Mouse (Mus musculus): Measurements from ENCODE around the gene Tmem201.

Gene Tmem201

GRCm38 (mm10) chr4:149711955-149712354 lies 25.9 kb downstream of the Tmem201 start:
- no peak for DNase-seq

DNA sequence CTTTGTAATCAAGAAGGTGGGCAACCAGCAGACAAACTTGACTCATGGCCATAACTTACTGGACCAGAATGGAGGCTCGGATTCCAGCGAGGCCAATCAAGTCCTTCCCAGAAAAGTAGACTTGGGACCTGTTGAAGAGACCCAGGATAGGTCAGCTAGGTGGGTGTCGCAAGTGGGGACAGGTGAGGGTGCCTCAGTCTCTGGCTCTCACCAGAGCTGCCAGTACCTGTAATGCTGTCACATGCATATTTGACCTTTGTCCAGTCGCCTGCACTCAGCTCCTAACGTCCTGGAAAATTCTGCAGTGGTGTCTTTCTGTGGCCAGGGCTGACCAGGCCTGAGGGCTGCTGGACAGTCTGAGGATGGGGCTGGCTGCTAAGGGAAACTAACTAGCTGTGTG lies 26.4 kb downstream of the Tmem201 start:
- no peak for DNase-seq

DNA sequence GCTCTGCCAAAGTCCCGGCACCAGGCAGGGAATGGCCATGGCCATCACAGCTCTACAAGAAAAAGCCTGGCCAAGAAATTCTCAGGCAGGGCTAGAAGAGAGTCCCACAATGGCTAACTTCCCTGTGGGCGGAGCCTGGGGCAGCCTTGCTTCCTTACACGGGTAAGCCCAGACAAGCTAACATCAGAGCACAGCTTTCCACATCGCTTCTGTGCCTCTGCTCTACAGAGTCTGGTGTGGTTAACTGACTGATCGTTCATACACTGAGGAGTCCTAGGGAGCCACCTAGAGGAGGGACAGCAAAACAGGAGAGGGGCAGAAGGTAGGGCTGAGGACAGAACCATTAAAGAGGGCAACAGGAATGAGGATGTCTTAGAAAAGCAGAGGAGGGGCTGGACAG lies 27.3 kb downstream of the Tmem201 start:
- DNase-seq, result peak; percentile 62

GRCm38 (mm10) chr4:149705941-149706340 lies 31.9 kb downstream of the Tmem201 start:
- no peak for DNase-seq

DNA sequence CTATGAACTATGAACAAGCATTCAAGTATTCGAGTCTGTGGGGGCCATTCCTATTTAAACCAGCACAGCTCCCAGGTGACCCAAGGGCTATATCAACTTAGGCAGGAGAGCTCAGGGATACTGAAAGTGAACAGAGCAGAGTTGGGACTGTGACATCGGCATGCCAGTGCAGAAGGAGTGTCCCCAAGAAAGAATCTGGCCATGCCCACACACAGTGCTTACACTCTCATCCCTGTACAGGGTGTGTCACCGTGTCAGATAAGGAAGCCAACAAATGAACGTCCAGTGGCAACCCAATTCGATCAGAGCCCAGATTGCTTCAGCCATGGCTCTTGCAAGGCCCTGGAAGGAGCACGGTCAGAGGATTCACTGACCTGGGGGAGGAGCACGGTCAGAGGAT lies 32.5 kb downstream of the Tmem201 start:
- DNase-seq, result no peak

GRCm38 (mm10) chr4:149702210-149702979 lies 35.4 kb downstream of the Tmem201 start, which contains the start of gene Pik3cd:
Pik3cd (minus strand) TSS chr4:149702571.
- no peak for DNase-seq

GRCm38 (mm10) chr4:149701426-149702209 lies 36.2 kb downstream of the Tmem201 start:
- no peak for DNase-seq

- DNase-seq, result no peak
Observed at GRCm38 (mm10) chr4:149699953-149700352, 37.9 kb downstream of the Tmem201 start.

- DNase-seq, result peak; percentile 27
Observed at GRCm38 (mm10) chr4:149698197-149698821, 39.5 kb downstream of the Tmem201 start.

DNA sequence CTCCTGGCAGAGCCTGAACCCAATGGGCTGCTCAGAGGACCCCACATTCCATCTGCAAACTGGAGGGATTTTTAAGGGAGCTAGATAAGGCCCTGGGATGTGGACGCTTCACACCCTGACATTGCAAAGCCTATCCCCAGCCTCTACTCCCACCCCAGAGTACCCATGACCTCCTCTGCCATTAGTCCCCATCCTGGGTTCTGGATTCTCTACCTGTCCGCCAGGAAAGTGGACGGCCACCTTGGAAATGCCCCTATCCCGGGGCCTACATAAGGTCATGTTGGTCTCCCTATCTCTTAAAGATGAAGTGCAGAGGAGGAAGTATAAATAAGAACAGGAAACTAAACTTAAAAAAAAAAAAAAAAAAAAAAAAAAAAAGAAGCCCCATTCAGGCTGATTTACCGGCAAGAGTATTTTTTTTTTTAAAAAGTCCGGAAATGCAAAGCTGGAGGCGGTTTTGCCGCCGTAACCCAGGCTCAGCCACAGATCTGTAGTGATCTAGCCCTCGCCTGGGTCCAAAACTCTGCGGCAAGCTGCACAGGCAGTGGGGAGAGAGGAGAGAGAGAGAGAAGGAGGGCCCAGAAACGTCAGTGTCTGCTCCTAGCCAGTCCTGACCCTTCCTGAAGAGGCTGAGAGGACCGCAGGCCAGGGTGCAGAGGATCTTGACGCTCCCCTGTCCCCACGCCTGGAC lies 40.2 kb downstream of the Tmem201 start:
- DNase-seq, result no peak

GRCm38 (mm10) chr4:149696189-149696971 lies 41.5 kb downstream of the Tmem201 start:
- no peak for DNase-seq

GRCm38 (mm10) chr4:149691368-149691767 lies 46.5 kb downstream of the Tmem201 start:
- no peak for DNase-seq

- no peak for DNase-seq
Observed at GRCm38 (mm10) chr4:149690828-149691280, 47.0 kb downstream of the Tmem201 start.

DNA sequence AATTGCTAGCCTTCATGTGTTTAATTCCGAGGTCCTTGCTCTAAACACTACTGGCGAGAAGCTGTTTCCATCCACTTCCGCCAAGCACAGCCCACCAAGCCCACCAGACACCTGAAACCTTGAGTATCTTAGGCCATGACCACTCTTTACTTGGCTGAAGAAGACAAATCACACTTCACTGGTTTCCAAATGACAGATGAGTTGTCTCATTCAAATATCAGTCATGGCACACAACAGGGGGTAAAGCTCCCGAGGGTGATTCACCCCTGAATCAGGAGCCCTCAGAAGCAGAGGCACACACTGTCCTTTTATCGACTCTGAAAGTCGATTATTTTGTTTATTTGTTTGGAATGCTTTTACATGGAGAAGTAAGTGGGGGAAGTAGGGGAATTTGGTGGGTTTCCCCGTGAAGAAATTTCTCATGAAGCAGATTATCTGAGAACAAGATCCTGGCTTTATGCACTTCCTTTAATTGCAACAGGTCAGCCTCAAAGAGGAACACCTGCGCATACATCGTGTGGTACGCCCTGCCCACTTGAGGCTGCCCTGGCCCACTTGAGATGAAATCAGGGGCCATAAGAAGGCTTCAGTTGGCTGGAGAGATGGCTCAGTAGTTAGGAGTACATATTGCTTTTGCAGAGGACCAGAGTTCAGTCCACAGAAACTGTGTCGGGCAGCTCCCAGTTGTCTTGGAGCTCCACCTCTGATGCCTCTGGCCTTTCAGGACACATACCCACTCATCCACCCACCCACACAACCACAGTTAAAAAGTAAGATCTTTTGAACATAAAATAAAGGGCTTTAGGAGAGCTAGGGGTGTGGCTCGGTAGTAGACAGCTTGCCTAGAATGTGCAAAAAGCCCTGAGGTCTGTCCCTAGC lies 47.8 kb downstream of the Tmem201 start:
- DNase-seq, result no peak

GRCm38 (mm10) chr4:149688861-149689260 lies 49.0 kb downstream of the Tmem201 start:
- DNase-seq, result no peak

GRCm38 (mm10) chr4:149684841-149685623 lies 52.8 kb downstream of the Tmem201 start:
- no peak for DNase-seq

DNA sequence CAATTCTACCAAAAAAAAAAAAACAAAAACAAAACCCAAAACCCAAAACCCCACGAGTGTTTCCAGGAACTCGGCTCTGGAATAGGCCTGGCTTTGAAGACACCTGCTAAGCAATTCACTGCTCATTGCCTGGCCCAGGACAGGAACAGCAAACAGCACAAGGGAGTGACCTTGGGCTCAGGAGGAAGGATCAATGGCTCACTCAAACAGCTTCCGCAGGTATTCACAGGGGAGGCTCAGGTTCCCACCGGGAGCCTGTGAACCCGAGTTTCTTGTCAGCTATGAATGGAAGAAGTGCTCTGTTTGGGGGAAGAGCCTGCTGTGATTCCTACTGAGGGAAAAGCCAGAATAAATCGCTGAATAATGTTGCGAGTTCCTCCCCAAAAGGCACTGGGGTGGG lies 54.0 kb downstream of the Tmem201 start:
- no peak for DNase-seq

DNA sequence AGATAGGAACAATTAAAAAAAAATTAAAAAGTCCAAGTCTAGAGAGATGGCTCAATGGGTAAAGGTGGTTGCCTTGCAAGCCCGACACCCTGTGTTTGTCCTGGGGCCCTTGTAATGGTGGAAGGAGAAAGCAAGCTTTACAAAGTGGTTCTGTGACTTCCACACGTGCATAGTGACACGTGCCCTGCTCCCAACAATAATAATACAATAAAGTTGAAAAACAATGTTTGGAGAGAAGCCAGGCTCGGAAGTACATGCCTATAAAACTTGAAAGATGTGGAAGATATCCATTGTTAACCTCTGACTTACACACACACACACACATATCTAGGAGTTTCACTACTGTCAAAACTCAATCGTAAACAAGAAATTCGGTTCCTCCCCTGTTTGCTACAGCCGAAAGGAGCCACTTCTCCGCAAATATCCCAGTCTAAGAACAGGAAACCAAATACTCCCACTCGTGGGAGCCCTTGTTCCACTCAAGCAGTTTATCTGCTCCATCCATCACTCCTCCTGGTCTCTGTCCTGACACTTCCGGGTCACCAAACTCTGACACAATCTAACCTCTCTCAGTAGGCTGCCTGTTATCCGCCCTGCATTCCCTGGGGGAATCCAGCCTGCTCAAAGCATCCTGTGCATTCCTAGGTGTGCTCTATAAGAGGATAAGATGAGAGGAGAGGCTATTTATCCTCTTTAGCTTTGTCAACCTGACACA lies 58.6 kb downstream of the Tmem201 start:
- DNase-seq, result no peak

- DNase-seq, result no peak
Observed at GRCm38 (mm10) chr4:149678006-149678405, 59.8 kb downstream of the Tmem201 start.

Data from right cerebral cortex, adult 18-20 months (tissue).